Mouse (Mus musculus) layer of hippocampus, adult 9-10 months (tissue): ENCODE measurements at regions not wholly inside any gene's neighbourhood (a gene's known extent, or its start where the extent isn't known, plus 50 kb on each side); places are given as distances from the start of the nearest gene placed in this dataset.

Source experiments
- DNase-seq: peaks from one replicate; pipeline ENCODE4 v3.0.0; 2022; ENCODE audit warnings: low spot score

GRCm38 (mm10) chr2:147702330-147703063 lies 340.8 kb downstream of the Pax1 start:
- no peak for DNase-seq

GRCm38 (mm10) chr2:147699524-147700081 lies 337.9 kb downstream of the Pax1 start:
- DNase-seq = no peak

GRCm38 (mm10) chr2:147691896-147692295 lies 330.2 kb downstream of the Pax1 start:
- no peak for DNase-seq

- DNase-seq = no peak
Observed at GRCm38 (mm10) chr2:147690506-147691208, 328.9 kb downstream of the Pax1 start.

GRCm38 (mm10) chr2:147688742-147689141 lies 327.0 kb downstream of the Pax1 start:
- no peak for DNase-seq

GRCm38 (mm10) chr2:147656667-147657066 lies 294.9 kb downstream of the Pax1 start:
- peak; percentile 15 for DNase-seq

- DNase-seq = no peak
Observed at GRCm38 (mm10) chr2:147650229-147650628, 288.5 kb downstream of the Pax1 start.

- no peak for DNase-seq
Observed at GRCm38 (mm10) chr2:147647972-147648371, 286.2 kb downstream of the Pax1 start.

GRCm38 (mm10) chr2:147647506-147647905 lies 285.8 kb downstream of the Pax1 start:
- no peak for DNase-seq

GRCm38 (mm10) chr2:147637882-147638281 lies 276.2 kb downstream of the Pax1 start:
- DNase-seq = no peak

GRCm38 (mm10) chr2:147632737-147633136 lies 271.0 kb downstream of the Pax1 start:
- DNase-seq = no peak

GRCm38 (mm10) chr2:147629716-147630115 lies 268.0 kb downstream of the Pax1 start:
- no peak for DNase-seq

GRCm38 (mm10) chr2:147627096-147627495 lies 265.4 kb downstream of the Pax1 start:
- DNase-seq = no peak

- peak; percentile 56 for DNase-seq
Observed at GRCm38 (mm10) chr2:147623116-147623515, 261.4 kb downstream of the Pax1 start.

GRCm38 (mm10) chr2:147617849-147618248 lies 256.1 kb downstream of the Pax1 start:
- DNase-seq = no peak

- DNase-seq = no peak
Observed at GRCm38 (mm10) chr2:147610343-147610742, 248.6 kb downstream of the Pax1 start.

GRCm38 (mm10) chr2:147601639-147602038 lies 239.9 kb downstream of the Pax1 start:
- no peak for DNase-seq

GRCm38 (mm10) chr2:147572413-147572812 lies 210.7 kb downstream of the Pax1 start:
- DNase-seq = no peak

- DNase-seq = no peak
Observed at GRCm38 (mm10) chr2:147561220-147561619, 199.5 kb downstream of the Pax1 start.

GRCm38 (mm10) chr2:147560426-147561155 lies 198.9 kb downstream of the Pax1 start:
- no peak for DNase-seq

GRCm38 (mm10) chr2:147529161-147529560 lies 167.4 kb downstream of the Pax1 start:
- DNase-seq = no peak

GRCm38 (mm10) chr2:147515436-147515835 lies 153.7 kb downstream of the Pax1 start:
- DNase-seq = no peak

GRCm38 (mm10) chr2:147514748-147515147 lies 153.0 kb downstream of the Pax1 start:
- DNase-seq = no peak
